Mouse (Mus musculus): ENCODE data around the gene Dclk1.

Dclk1 gene

GRCm38 (mm10) chr3:55495231-55495630 is 253.1 kb downstream of the Dclk1 start:
- DNase-seq (ENCODE audit: extremely low spot score, low read depth, low spot score) = no peak

- DNase-seq (ENCODE audit: extremely low spot score, low read depth, low spot score) = no peak
These were observed 253.7 kb downstream of the Dclk1 start for GRCm38 (mm10) chr3:55495866-55496265.

- no peak for DNase-seq (ENCODE audit: extremely low spot score, low read depth, low spot score)
These were observed 254.3 kb downstream of the Dclk1 start for GRCm38 (mm10) chr3:55496462-55496941.

- DNase-seq (ENCODE audit: extremely low spot score, low read depth, low spot score) = no peak
These were observed 257.1 kb downstream of the Dclk1 start for GRCm38 (mm10) chr3:55499298-55499697.

- no peak for DNase-seq (ENCODE audit: extremely low spot score, low read depth, low spot score)
These were observed 268.0 kb downstream of the Dclk1 start for GRCm38 (mm10) chr3:55510198-55510597.

- no peak for DNase-seq (ENCODE audit: extremely low spot score, low read depth, low spot score)
These were observed 269.5 kb downstream of the Dclk1 start for GRCm38 (mm10) chr3:55511658-55512057.

GRCm38 (mm10) chr3:55515966-55516365 is 273.8 kb downstream of the Dclk1 start:
- DNase-seq (ENCODE audit: extremely low spot score, low read depth, low spot score) = no peak

- DNase-seq (ENCODE audit: extremely low spot score, low read depth, low spot score) = no peak
These were observed 275.4 kb downstream of the Dclk1 start for GRCm38 (mm10) chr3:55517454-55518014.

GRCm38 (mm10) chr3:55520240-55521180 is 278.3 kb downstream of the Dclk1 start:
- no peak for DNase-seq (ENCODE audit: extremely low spot score, low read depth, low spot score)

GRCm38 (mm10) chr3:55521776-55522175 is 279.6 kb downstream of the Dclk1 start:
- DNase-seq (ENCODE audit: extremely low spot score, low read depth, low spot score) = no peak

- DNase-seq (ENCODE audit: extremely low spot score, low read depth, low spot score) = no peak
These were observed 281.1 kb downstream of the Dclk1 start for GRCm38 (mm10) chr3:55523224-55523623.

- DNase-seq (ENCODE audit: extremely low spot score, low read depth, low spot score) = no peak
These were observed 281.7 kb downstream of the Dclk1 start for GRCm38 (mm10) chr3:55523735-55524477.

GRCm38 (mm10) chr3:55524491-55525195 is 282.5 kb downstream of the Dclk1 start:
- no peak for DNase-seq (ENCODE audit: extremely low spot score, low read depth, low spot score)

GRCm38 (mm10) chr3:55526470-55526869 is 284.3 kb downstream of the Dclk1 start:
- no peak for DNase-seq (ENCODE audit: extremely low spot score, low read depth, low spot score)

- no peak for DNase-seq (ENCODE audit: extremely low spot score, low read depth, low spot score)
These were observed 285.4 kb downstream of the Dclk1 start for GRCm38 (mm10) chr3:55527566-55527965.

- no peak for DNase-seq (ENCODE audit: extremely low spot score, low read depth, low spot score)
These were observed 285.8 kb downstream of the Dclk1 start for GRCm38 (mm10) chr3:55528012-55528411.

- no peak for DNase-seq (ENCODE audit: extremely low spot score, low read depth, low spot score)
These were observed 287.2 kb downstream of the Dclk1 start for GRCm38 (mm10) chr3:55529414-55529813.

- no peak for DNase-seq (ENCODE audit: extremely low spot score, low read depth, low spot score)
These were observed 289.3 kb downstream of the Dclk1 start for GRCm38 (mm10) chr3:55531204-55532044.

GRCm38 (mm10) chr3:55532175-55532973 is 290.2 kb downstream of the Dclk1 start:
- DNase-seq (ENCODE audit: extremely low spot score, low read depth, low spot score) = no peak
